Mouse (Mus musculus) C2C12 (cell line): ENCODE measurements around the gene Olfr959. TPM values are rescaled to one million over a fixed set of nuclear protein-coding genes. Genes with fewer than 3 reads are reported as not detected.

Experiments used
- H3K27me3 ChIP-seq: one replicate; pipeline ENCODE4 v1.6.1; 2011; ENCODE audit not compliant: control insufficient read depth, insufficient read depth, insufficient read length
- H3K36me3 ChIP-seq: one replicate; pipeline ENCODE4 v1.6.1; 2011; ENCODE audit not compliant: control insufficient read depth, insufficient read depth
- H3K4me3 ChIP-seq: one replicate; pipeline ENCODE4 v1.5.1; 2011; ENCODE audit warnings: mild to moderate bottlenecking, control low read depth; ENCODE audit not compliant: poor library complexity, insufficient read depth, severe bottlenecking
- H3K79me2 ChIP-seq: one replicate; pipeline ENCODE4 v1.6.1; 2011; ENCODE audit not compliant: control insufficient read depth, insufficient read depth
- H3K79me3 ChIP-seq: one replicate; pipeline ENCODE4 v1.6.1; 2011; ENCODE audit warnings: low read depth, control low read depth
- H3ac ChIP-seq: one replicate; pipeline ENCODE3; 2011; ENCODE audit warnings: low read depth; ENCODE audit not compliant: control insufficient read depth, insufficient read length
- CEBPB ChIP-seq: IDR thresholded peaks from one replicate; pipeline ENCODE4 v1.6.1; 2011; ENCODE audit warnings: low read depth, mild to moderate bottlenecking, control low read depth, moderate library complexity
- CTCF ChIP-seq: IDR thresholded peaks from one replicate; pipeline ENCODE4 v1.5.1; 2011; ENCODE audit not compliant: control insufficient read depth, insufficient read depth, insufficient read length
- FOSL1 ChIP-seq: IDR thresholded peaks from one replicate; pipeline ENCODE4 v1.8.0; 2011; ENCODE audit warnings: mild to moderate bottlenecking, low read length; ENCODE audit not compliant: poor library complexity, insufficient read depth, severe bottlenecking
- MAX ChIP-seq: IDR thresholded peaks from one replicate; pipeline ENCODE4 v1.6.1; 2011; ENCODE audit warnings: mild to moderate bottlenecking, control low read depth
- MYOD1 ChIP-seq: IDR thresholded peaks from one replicate; pipeline ENCODE4 v1.6.1; 2011; ENCODE audit warnings: low read depth; ENCODE audit not compliant: control insufficient read depth, insufficient read length
- MYOG ChIP-seq: IDR thresholded peaks from one replicate; pipeline ENCODE4 v1.6.1; 2011; ENCODE audit not compliant: control insufficient read depth, insufficient read length; ENCODE audit errors: extremely low read depth
- USF1 ChIP-seq: IDR thresholded peaks from one replicate; pipeline ENCODE4 v1.6.1; 2011; ENCODE audit warnings: low read depth, mild to moderate bottlenecking, control low read depth, moderate library complexity
- long read RNA-seq, 2 experiments: library from polyadenylated mRNA; unstranded; transcript quantifications; one replicate each; pipeline ENCODE4 v2.0.0; 2019 to 2020
- polyA plus RNA-seq: library from polyadenylated mRNA; unstranded; fragments of >200 nt; fragmentation: generic; extraction: Trizol; gene quantifications from one replicate; pipeline ENCODE4 v1.2.1, GENCODE M21; 2012; ENCODE audit warnings: missing spikeins

The Olfr959 gene
- polyA plus RNA-seq, result not detected
- long read RNA-seq, experiment 1, result 0 reads
- long read RNA-seq, experiment 2, result 0 reads

DNA sequence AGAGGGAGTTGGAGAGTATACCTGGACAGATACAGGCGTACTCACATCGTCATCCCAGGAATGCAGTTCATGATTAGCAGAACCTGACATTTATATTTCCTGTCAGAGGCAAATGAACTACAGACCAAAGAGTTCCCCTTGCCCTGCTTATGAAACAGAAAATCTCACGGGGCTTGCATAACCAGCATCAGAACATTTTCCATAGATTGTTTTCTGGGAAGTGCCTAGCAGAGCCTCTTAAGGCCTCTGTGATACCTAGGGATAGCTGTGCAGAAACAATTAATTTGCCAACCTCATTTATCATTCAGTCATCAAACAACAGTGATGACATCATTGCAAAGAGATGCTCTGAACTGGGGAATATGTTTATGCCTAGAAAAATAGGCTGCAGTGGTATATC lies at the start of gene Olfr959:
Gene Olfr959, minus strand, starts transcription at position 101 of the 400 bp plus-strand sequence.
- H3K79me3 ChIP-seq, result no peaks in the 10 kb centered on the region
- H3K79me2 ChIP-seq, result no peaks in the 10 kb centered on the region
- no peak within 1 kb of the TSS for H3K4me3 ChIP-seq
- H3ac ChIP-seq, result no peak within 1 kb of the TSS
- no peaks in the 10 kb centered on the region for H3K27me3 ChIP-seq
- TF ChIP-seq MYOD1, result no peak
- TF ChIP-seq CEBPB, result no peak
- no peak for TF ChIP-seq USF1
- no peak for TF ChIP-seq MYOG
- TF ChIP-seq FOSL1, result no peak
- H3K36me3 ChIP-seq, result no peaks in the 10 kb centered on the region

DNA sequence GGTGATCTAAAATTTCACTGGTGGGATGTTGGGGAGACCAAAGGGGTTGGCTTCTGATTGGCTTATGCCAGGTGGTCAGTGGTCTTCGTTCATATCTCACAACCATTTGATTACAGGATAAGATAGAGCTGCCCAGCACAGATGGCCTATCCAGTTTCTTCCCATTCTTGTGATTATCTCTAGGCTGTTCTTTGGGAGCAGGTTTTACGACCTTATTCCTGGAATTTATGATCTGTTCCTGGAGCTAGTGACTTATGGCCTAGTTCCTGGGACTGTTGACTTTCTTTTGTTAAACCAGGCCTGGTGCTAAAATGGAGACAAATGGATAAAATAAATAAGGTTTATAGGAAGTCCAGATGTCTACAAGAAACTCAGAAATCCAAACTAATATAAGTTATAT lies 49.3 kb upstream of the Olfr959 start:
- Histone ChIP-seq H3K79me2 (no peaks in the 10 kb centered on the region), H3ac (no peak overlapping the region), H3K36me3 (no peaks in the 10 kb centered on the region), H3K27me3 (no peaks in the 10 kb centered on the region), H3K4me3 (no peak overlapping the region), H3K79me3 (no peaks in the 10 kb centered on the region)
- TF ChIP-seq MAX (no peak), CEBPB (no peak), USF1 (no peak), MYOD1 (no peak), CTCF (no peak), FOSL1 (no peak), MYOG (no peak)

DNA sequence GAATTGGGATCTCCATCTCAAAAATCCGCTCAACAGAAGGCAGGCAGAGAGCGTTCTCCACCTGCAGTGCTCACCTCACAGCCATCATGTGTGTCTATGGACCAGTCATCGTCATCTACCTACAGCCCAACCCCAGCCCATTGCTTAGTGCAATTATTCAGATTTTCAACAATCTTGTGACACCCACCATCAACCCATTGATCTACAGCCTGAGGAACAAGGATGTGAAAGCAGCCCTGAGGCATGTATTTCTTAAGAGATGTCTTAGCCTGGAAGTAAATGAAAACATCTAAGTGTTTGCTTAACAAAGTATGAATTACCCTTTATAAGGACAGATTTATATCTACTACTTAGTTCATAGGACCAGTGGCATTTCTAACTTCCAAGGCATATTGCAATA lies 48.4 kb upstream of the Olfr959 start:
- Histone ChIP-seq H3K36me3 (no peaks in the 10 kb centered on the region), H3ac (no peak overlapping the region), H3K4me3 (no peak overlapping the region), H3K79me3 (no peaks in the 10 kb centered on the region), H3K27me3 (no peaks in the 10 kb centered on the region), H3K79me2 (no peaks in the 10 kb centered on the region)
- TF ChIP-seq CEBPB (no peak), USF1 (no peak), MYOD1 (no peak), FOSL1 (no peak), MAX (no peak), CTCF (no peak), MYOG (no peak)

DNA sequence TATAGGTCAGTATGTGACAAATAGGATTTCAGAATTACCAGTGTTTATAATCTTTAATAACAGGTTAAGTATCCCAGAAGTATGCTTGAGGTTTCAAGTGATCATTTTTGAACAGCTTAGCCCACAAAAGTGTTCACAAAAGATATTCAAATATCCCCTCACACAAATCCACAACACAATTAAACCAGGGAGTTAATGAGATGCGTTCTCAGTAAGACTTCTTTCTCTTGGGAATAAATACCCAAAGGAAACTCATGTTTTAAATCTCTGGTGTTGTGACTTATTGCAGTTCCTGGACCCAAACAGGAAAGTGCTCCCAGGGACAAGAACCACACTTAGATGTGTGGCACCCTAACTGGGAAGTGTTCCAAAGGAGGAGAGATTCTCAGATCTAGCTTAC lies 45.7 kb upstream of the Olfr959 start, which contains the start of gene Olfr960:
Gene Olfr960, plus strand, starts transcription at position 301 of the 400 bp plus-strand sequence.
- Histone ChIP-seq H3K36me3 (no peaks in the 10 kb centered on the region), H3K79me2 (no peaks in the 10 kb centered on the region), H3K27me3 (no peaks in the 10 kb centered on the region), H3K79me3 (no peaks in the 10 kb centered on the region), H3K4me3 (no peak within 1 kb of the TSS), H3ac (no peak within 1 kb of the TSS)
- TF ChIP-seq CEBPB, result no peak
- TF ChIP-seq MYOG, result no peak
- no peak for TF ChIP-seq CTCF
- TF ChIP-seq MYOD1, result no peak
- TF ChIP-seq FOSL1, result no peak
- no peak for TF ChIP-seq USF1
- no peak for TF ChIP-seq MAX

DNA sequence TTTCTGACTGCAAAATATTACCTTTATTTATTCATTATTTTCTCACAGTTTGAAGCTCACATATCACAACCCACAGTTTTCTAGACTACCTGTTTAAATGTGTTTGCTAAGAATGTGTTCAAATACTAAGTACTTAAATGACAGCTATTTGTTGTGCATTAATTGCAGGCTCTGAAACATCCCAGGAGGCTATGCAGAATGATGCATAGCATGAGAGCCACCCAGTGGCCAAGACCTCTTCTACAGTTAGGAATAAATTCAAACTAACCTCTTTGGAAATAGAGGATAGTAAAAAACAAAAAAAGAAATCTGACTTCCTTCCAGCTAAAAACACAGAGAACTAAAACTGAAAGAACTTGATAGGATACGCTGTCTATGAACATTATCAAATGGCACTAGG lies 36.6 kb upstream of the Olfr959 start:
- no peak for TF ChIP-seq MYOG
- no peak for TF ChIP-seq CEBPB
- no peak for TF ChIP-seq MYOD1
- no peak for TF ChIP-seq FOSL1
- no peak for TF ChIP-seq CTCF
- no peak for TF ChIP-seq USF1
- no peak for TF ChIP-seq MAX
- Histone ChIP-seq H3K79me3 (no peaks in the 10 kb centered on the region), H3K36me3 (no peaks in the 10 kb centered on the region)

DNA sequence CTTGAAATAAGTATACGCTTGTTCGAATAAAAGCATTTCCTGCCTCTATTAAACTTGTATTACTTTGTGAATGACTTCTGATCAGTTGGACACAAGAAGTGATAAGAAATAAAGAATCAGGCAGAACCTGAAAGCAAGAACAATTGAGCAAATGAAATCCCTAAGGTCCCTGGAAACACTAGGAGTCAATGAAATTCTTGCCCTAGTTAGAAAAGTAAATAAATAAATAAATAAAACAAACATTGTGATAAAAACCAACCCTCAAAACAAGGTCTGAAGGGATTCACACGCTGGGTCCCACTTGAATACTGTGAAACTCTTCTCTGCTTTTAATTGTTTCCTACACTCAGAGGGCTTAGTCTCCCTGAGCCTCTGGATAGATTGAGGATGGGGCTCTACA lies 35.0 kb upstream of the Olfr959 start, which contains the start of gene Olfr148:
Gene Olfr148, plus strand, starts transcription at position 301 of the 400 bp plus-strand sequence.
- H3ac ChIP-seq, result no peak within 1 kb of the TSS
- TF ChIP-seq CTCF (no peak), MAX (no peak), USF1 (no peak), CEBPB (no peak), FOSL1 (no peak), MYOG (no peak), MYOD1 (no peak)

More for the DNA sequence above, 36.6 kb upstream of the Olfr959 start:
- Histone ChIP-seq H3ac (no peak overlapping the region), H3K79me2 (no peaks in the 10 kb centered on the region), H3K27me3 (no peaks in the 10 kb centered on the region), H3K4me3 (no peak overlapping the region)

More for the DNA sequence above, 35.0 kb upstream of the Olfr959 start, which contains the start of gene Olfr148:
- Histone ChIP-seq H3K36me3 (no peaks in the 10 kb centered on the region), H3K79me3 (no peaks in the 10 kb centered on the region), H3K27me3 (no peaks in the 10 kb centered on the region), H3K79me2 (no peaks in the 10 kb centered on the region), H3K4me3 (no peak within 1 kb of the TSS)
